Mouse (Mus musculus) thymus, postnatal 36 days (tissue): ENCODE results near the gene Suv39h2.

ENCODE experiments used
- DNase-seq, 2 experiments: peaks; one replicate each; pipeline ENCODE4 v3.0.0; 2022; ENCODE audit warnings: mixed read lengths in 2 of 2

The Suv39h2 gene

GRCm38 (mm10) chr2:3474861-3475283, at the start of gene Suv39h2:
TSS of gene Suv39h2 (minus strand) at chr2:3475031.
- peak; percentile 97 to 98 for DNase-seq

GRCm38 (mm10) chr2:3522558-3522957, 47.7 kb upstream of the Suv39h2 start:
- no peak for DNase-seq

- peak; percentile 95 to 96 for DNase-seq
These were observed 38.0 kb upstream of the Suv39h2 start, which contains the start of the genes Gm45902, Hspa14 and Cdnf for GRCm38 (mm10) chr2:3512552-3513454. TSS of gene Gm45902 (minus strand) at chr2:3512790. TSS of gene Hspa14 (minus strand) at chr2:3512814. TSS of gene Cdnf (plus strand) at chr2:3513030.

- DNase-seq = peak; percentile 24 to 55
These were observed 37.2 kb upstream of the Suv39h2 start for GRCm38 (mm10) chr2:3512076-3512475.

GRCm38 (mm10) chr2:3500886-3501285, 26.1 kb upstream of the Suv39h2 start:
- DNase-seq = no peak

- no peak for DNase-seq
These were observed 24.7 kb upstream of the Suv39h2 start for GRCm38 (mm10) chr2:3499543-3499942.

- DNase-seq = no peak
These were observed 19.1 kb upstream of the Suv39h2 start for GRCm38 (mm10) chr2:3493833-3494409.

- no peak for DNase-seq
These were observed 15.0 kb upstream of the Suv39h2 start for GRCm38 (mm10) chr2:3489816-3490215.

- no peak for DNase-seq
These were observed 5.4 kb upstream of the Suv39h2 start for GRCm38 (mm10) chr2:3480239-3480638.

GRCm38 (mm10) chr2:3475746-3476251, 968 bp upstream of the Suv39h2 start:
- peak in 1 of 2 experiments; percentile 5 for DNase-seq

- DNase-seq = peak; percentile 53 to 64
These were observed 448 bp downstream of the Suv39h2 start for GRCm38 (mm10) chr2:3474361-3474805.

GRCm38 (mm10) chr2:3473891-3474290, 940 bp downstream of the Suv39h2 start:
- DNase-seq = no peak

GRCm38 (mm10) chr2:3456590-3456989, 18.2 kb downstream of the Suv39h2 start:
- no peak for DNase-seq

- no peak for DNase-seq
These were observed 21.7 kb downstream of the Suv39h2 start for GRCm38 (mm10) chr2:3453096-3453495.

- no peak for DNase-seq
These were observed 25.4 kb downstream of the Suv39h2 start for GRCm38 (mm10) chr2:3449431-3449830.

- no peak for DNase-seq
These were observed 28.8 kb downstream of the Suv39h2 start for GRCm38 (mm10) chr2:3445984-3446383.

GRCm38 (mm10) chr2:3444206-3444605, 30.6 kb downstream of the Suv39h2 start:
- DNase-seq = no peak

- DNase-seq = no peak
These were observed 36.9 kb downstream of the Suv39h2 start for GRCm38 (mm10) chr2:3437956-3438355.

- no peak for DNase-seq
These were observed 39.3 kb downstream of the Suv39h2 start for GRCm38 (mm10) chr2:3435369-3436061.

- peak; percentile 63 to 81 for DNase-seq
These were observed 43.9 kb downstream of the Suv39h2 start for GRCm38 (mm10) chr2:3430956-3431355.

GRCm38 (mm10) chr2:3424579-3424910, 50.3 kb downstream of the Suv39h2 start:
- no peak for DNase-seq

GRCm38 (mm10) chr2:3423841-3424578, 50.8 kb downstream of the Suv39h2 start, which contains the start of gene Dclre1c:
TSS of gene Dclre1c (plus strand) at chr2:3424131.
- DNase-seq = peak; percentile 91 to 96
